Mouse (Mus musculus): ENCODE results near the gene Mto1. TPM values are rescaled to one million over a fixed set of nuclear protein-coding genes. Genes with fewer than 3 reads are reported as not detected.

The Mto1 gene
- polyA plus RNA-seq (2012) = 16.2 and 20.7 TPM in 2 replicates

DNA sequence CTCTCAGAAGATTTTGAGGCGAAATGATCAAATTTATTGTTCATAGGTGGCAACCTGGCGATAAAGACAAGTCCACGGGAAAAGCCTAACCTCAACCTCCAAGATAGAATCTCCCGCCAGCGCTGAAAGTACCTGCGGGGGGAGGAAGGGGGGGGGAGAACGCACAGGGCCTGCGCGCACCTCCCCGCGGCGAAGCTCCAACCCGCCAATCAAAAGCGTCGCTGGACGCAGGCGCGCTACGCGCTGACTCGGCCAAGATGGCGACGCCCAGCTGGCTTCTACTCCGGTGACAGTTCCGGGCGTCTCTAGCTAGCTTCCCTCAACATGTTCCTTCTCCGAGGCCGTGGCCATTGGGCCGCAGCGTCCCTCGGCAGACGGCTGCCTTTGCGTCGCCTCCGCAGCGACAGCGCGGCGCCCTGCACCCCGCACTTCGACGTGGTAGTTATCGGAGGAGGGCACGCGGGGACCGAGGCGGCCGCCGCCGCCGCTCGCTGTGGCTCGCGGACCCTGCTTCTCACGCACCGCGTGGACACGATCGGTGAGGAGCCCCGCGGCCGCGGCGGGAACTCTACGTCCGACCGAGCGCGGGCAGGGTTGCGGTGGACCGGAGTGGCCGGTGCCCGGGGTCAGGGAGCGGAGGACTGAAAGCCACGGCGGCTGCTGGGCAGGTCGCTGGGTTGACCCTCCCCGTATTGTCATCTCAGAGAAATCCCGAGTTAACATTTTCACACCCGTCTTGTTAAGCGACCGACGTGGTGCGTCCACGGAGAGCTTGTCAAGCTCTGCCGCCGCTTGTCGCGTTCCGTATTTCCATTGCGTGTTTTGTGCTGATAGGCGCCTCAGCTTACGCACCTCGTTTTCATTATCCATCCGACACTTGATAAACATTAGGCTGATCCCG is at the start of gene Mto1, which contains the start of gene Gm17324:
Gene Mto1, plus strand, starts transcription at position 236 of the 901 bp plus-strand sequence.
Gene Gm17324, minus strand, starts transcription at position 814 of the 901 bp plus-strand sequence.
- no peak for TF ChIP-seq GATA1 (IDR thresholded peaks at IDR 0.05; ENCODE audit: low read length)

- TF ChIP-seq GATA1 (IDR thresholded peaks at IDR 0.05; ENCODE audit: low read length) = no peak
Observed at GRCm38 (mm10) chr9:78400570-78400969, 47.4 kb upstream of the Mto1 start.

GRCm38 (mm10) chr9:78401596-78401995 is 46.4 kb upstream of the Mto1 start:
- TF ChIP-seq GATA1 (IDR thresholded peaks at IDR 0.05; ENCODE audit: low read length) = no peak

GRCm38 (mm10) chr9:78427362-78427781 is 20.6 kb upstream of the Mto1 start:
- no peak for TF ChIP-seq GATA1 (IDR thresholded peaks at IDR 0.05; ENCODE audit: low read length)

GRCm38 (mm10) chr9:78428185-78428584 is 19.8 kb upstream of the Mto1 start:
- TF ChIP-seq GATA1 (IDR thresholded peaks at IDR 0.05; ENCODE audit: low read length) = no peak

DNA sequence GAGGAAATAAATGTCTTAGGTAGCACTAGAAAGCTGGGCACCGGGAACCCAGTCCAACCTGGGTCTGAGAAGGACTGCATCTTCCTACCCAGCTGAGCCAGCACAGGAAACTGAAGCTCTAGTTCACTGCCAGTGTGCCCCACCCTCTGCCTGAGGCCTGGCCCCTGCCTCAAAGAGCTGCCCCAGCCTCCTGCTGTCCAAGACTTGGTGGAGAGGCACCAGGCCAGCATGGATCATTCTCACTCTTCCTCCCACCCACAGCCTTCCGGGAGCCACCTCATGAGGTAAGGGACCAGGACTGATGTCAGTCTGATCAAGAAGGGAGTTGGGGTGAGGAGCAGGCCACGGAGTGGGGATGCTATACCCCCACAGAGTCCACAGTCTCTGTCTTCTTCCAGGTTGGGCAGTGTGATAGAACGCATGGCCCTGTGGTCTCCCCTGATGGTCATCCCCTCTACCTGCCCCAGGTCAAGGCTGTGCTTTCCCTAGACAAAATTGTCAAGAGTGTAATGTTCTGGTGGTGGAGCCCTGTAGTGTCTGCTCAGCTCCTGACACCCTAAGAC is 19.1 kb upstream of the Mto1 start:
- no peak for TF ChIP-seq GATA1 (IDR thresholded peaks at IDR 0.05; ENCODE audit: low read length)

DNA sequence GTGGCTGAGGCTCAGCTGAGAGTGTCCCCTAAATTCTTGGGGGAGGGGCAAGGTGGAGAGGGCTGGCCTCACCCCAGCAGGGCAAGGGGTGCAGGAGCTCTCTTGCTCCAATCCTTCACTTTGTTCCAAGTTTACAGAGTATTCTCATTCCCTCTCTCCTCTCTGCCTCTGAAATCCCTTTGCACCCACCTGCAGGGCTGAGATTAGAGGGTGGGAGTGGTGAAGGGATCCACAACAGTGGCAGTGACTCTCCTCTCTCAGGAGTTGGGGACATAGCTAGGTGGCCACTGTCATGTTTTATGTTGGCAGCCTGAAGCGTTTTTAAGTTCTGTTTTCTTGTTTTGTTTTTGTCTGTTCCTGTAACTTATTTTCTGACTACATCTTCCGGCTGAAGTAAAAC is 18.5 kb upstream of the Mto1 start:
- TF ChIP-seq GATA1 (IDR thresholded peaks at IDR 0.05; ENCODE audit: low read length) = no peak

GRCm38 (mm10) chr9:78430486-78430885 is 17.5 kb upstream of the Mto1 start:
- no peak for TF ChIP-seq GATA1 (IDR thresholded peaks at IDR 0.05; ENCODE audit: low read length)

DNA sequence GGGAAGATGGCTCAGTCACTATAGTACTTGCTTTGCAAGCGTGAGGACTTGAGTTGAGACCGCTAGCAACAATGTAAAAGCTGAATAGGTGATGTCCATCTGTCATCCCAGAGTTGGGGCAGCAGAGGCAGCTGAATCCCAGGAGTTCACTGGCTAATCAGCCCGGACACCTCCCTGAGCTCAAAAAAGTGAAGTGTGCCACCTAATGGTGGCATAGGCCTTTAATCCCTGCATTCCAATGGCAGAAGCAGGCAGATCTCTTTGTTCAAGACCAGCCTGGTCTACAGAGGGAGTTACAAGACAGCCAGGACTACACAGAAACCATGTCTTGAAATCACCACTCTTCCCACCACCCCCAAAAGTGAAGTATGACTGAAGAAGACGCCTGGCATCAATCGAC is 15.5 kb upstream of the Mto1 start:
- no peak for TF ChIP-seq GATA1 (IDR thresholded peaks at IDR 0.05; ENCODE audit: low read length)

DNA sequence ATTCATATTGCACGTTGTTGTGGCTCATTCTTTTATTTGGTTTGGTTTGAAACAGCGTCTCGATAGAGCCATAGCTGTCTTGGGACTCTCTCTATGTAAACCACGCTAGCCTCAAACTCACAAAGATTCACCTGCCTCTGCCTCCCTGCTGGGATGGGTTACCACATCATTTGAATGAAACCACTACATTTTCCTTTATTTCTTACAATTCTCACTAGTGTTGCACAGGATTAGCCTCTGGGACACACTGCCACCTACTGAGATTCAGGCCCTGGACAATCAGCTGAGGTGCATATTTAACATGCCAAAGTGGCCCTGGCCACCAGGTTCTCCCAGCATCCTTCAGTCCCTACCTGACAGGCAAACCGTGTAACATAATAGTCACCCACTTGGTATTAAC is 8.6 kb upstream of the Mto1 start:
- no peak for TF ChIP-seq GATA1 (IDR thresholded peaks at IDR 0.05; ENCODE audit: low read length)

GRCm38 (mm10) chr9:78442237-78442578 is 5.8 kb upstream of the Mto1 start:
- no peak for TF ChIP-seq GATA1 (IDR thresholded peaks at IDR 0.05; ENCODE audit: low read length)

DNA sequence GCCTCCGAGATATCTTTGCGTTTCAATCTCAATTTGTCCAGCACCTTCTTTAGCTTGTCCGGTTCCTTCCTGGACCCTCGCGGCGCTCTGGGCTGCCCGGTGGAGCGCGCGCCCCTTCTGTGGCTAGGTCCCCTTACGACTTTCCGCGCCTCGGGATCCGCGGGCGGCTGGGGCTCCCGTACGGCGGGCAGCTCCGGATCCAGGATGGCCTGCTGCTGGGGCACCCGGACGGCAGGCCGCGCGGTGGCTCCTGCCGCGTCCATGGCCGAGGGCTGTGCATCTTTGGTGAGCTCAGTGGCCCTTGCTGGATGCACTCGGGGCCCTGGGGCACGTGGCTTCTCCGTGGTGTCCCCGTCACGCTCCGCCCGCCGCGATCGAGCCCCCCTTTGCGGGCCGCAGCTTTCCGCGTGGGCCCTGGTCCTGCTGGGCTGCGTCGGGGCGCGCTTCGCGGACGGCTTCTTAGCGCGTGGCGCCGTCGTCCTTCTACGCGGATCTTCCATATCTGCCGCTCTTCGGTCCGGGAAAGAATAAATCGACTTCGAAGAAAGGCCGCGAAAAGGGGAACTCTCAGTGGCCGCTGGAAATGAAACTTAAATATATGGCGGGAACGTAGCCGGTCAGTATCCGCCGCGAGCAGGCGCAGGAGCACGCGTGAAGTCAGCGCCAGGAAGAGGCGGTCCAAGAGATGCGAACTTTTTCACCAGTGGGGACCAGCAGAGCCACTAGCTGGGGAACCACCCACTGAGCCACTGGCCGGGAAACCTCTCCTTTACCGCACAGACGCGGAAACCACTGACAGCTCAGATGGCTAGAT is 5.2 kb upstream of the Mto1 start, which contains the start of gene Cgas:
Gene Cgas, minus strand, starts transcription at position 659 of the 814 bp plus-strand sequence.
- TF ChIP-seq GATA1 (IDR thresholded peaks at IDR 0.05; ENCODE audit: low read length) = no peak

GRCm38 (mm10) chr9:78447606-78447972 is 419 bp upstream of the Mto1 start:
- no peak for TF ChIP-seq GATA1 (IDR thresholded peaks at IDR 0.05; ENCODE audit: low read length)

DNA sequence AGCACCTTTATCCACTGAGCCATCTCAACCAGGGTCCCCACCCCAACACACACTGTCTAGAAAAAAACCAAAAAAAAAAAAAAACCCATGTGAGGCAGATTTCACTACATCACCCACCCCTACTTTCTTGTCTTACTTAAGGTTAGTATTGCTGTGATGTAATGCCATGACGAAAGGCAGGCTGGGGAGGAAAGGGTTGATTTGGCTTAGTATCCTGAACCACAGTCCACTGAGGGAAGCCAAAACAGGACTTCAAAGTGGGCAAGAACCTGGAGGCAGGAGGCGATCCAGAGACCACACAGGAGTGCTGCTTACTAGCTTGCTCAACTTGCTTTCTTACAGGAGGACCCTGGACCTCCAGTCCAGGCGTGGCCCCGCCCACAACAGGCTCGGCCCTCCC is 2.4 kb downstream of the Mto1 start:
- TF ChIP-seq GATA1 (IDR thresholded peaks at IDR 0.05; ENCODE audit: low read length) = no peak

DNA sequence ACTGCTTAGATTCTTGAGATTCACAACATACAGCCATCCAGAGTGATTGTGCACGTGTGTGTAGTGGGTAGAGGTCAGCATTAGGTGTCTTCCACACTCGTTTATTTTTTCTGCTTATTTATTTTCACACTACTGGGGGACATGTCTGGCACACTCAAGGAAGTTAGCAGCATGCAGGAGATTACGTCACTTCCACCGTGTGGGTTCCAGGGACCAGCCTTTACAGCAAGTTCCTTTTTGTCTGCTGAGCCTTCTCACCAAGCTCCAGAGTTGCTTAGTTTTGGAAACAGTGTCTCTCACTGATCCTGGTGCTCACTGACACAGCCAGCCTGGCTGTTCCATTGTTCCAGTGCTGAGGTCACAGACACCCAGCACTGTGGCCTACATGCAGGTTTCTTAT is 3.4 kb downstream of the Mto1 start:
- TF ChIP-seq GATA1 (IDR thresholded peaks at IDR 0.05; ENCODE audit: low read length) = no peak

- no peak for TF ChIP-seq GATA1 (IDR thresholded peaks at IDR 0.05; ENCODE audit: low read length)
Observed at GRCm38 (mm10) chr9:78457026-78457425, 9.0 kb downstream of the Mto1 start.
